Mouse (Mus musculus) bone marrow macrophage, adult 2 months (primary cell): Measurements from ENCODE around the gene Kras. TPM values are rescaled to one million over a fixed set of nuclear protein-coding genes. Genes with fewer than 3 reads are reported as not detected.

Experiments
- H3K27ac ChIP-seq: 2 replicates; pipeline ENCODE4 v1.5.1; 2012; ENCODE audit warnings: low read depth, low read length; ENCODE audit not compliant: insufficient read depth
- H3K4me1 ChIP-seq: 2 replicates; pipeline ENCODE4 v1.6.1; 2012; ENCODE audit warnings: low read length; ENCODE audit not compliant: control insufficient read depth, insufficient read depth
- H3K4me3 ChIP-seq: 2 replicates; pipeline ENCODE4 v1.5.1; 2012; ENCODE audit warnings: mild to moderate bottlenecking, low read length, moderate library complexity; ENCODE audit not compliant: insufficient read depth
- CTCF ChIP-seq: IDR thresholded peaks from 2 replicates; pipeline ENCODE4 v1.5.1; 2012; ENCODE audit warnings: low read depth, mild to moderate bottlenecking, low read length, moderate library complexity
- POLR2A ChIP-seq: IDR thresholded peaks from 2 replicates; pipeline ENCODE4 v1.6.1; 2012; ENCODE audit warnings: mild to moderate bottlenecking, low read depth, low read length, borderline replicate concordance
- polyA plus RNA-seq: library from polyadenylated mRNA; stranded (reverse); fragments of >200 nt; gene quantifications from 2 replicates; pipeline ENCODE4 v1.2.4, GENCODE M21; 2012; ENCODE audit not compliant: missing spikeins, insufficient read depth, insufficient read length

Kras gene
- polyA plus RNA-seq, 1 experiment, result 33.9 TPM

DNA sequence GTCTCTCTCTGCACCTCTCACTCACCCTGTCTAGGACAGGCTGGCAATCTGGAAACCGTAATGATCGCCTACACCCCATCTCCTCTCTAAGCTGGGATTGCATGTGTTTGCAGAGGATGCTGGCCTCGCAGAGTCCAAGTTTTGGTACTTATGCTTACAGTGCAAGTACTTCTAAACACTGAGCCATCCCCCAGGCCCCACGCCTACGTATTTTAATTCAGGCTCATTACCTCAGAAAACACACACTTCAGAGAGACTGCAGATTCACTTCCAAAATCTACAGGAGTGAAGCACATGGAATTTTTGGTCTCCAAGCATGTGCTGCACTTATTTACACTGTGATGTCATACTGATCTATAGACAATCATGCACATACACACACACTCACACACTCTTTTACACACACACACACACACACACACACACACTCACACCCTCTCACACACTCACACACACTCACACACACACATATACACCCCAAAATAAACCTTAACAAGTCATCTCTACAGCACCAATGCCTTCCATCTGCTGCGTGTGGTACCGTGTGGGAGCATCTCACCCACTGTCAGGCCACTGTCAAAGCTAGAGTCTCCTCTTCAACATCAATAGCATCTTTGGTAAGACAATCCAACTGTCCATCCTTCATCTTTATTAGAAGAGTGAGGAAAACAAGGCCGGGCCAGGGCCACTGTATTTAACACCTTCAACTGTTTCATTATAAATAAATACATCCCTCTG lies 51.9 kb downstream of the Kras start:
- H3K27ac ChIP-seq, result no peak overlapping the region
- H3K4me1 ChIP-seq, result peaks cover 5% of the 10 kb centered on the region; the same call in 1 of the 2 replicates
- TF ChIP-seq POLR2A (no peak), CTCF (no peak)
- no peak overlapping the region for H3K4me3 ChIP-seq

- H3K27ac ChIP-seq, result no peak overlapping the region
- peaks cover 6% of the 10 kb centered on the region; the same call in 1 of the 2 replicates for H3K4me1 ChIP-seq
- no peak overlapping the region for H3K4me3 ChIP-seq
- TF ChIP-seq CTCF, result no peak
- no peak for TF ChIP-seq POLR2A
Measured at GRCm38 (mm10) chr6:145193446-145193845, 56.6 kb downstream of the Kras start.

DNA sequence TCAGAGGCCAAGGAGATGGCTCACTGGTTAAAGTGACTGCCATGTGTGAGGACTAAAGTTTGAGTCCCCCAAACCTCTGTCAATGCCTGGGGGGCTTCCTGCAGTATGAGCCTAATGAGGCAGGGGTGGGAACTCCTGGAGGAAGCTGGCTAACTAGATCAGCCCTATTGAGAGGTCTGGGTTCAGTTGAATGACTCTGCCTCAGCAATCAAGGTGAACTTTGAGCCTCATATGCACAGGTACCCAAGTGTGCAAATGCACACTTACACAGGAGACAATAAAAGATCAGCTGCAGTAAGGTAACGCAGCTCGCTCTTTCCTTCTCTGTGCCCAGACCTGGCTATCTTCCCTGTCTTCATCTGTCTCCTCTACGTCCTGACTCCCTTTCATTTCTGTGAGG lies 57.0 kb downstream of the Kras start:
- Histone ChIP-seq H3K4me3 (no peak overlapping the region), H3K27ac (no peak overlapping the region), H3K4me1 (peaks cover 6% of the 10 kb centered on the region; the same call in 1 of the 2 replicates)
- TF ChIP-seq CTCF (no peak), POLR2A (no peak)

- TF ChIP-seq POLR2A, result no peak
- TF ChIP-seq CTCF, result no peak
- Histone ChIP-seq H3K27ac (no peak overlapping the region), H3K4me3 (no peak overlapping the region), H3K4me1 (no peaks in the 10 kb centered on the region)
Measured at GRCm38 (mm10) chr6:145187093-145188088, 62.6 kb downstream of the Kras start.

DNA sequence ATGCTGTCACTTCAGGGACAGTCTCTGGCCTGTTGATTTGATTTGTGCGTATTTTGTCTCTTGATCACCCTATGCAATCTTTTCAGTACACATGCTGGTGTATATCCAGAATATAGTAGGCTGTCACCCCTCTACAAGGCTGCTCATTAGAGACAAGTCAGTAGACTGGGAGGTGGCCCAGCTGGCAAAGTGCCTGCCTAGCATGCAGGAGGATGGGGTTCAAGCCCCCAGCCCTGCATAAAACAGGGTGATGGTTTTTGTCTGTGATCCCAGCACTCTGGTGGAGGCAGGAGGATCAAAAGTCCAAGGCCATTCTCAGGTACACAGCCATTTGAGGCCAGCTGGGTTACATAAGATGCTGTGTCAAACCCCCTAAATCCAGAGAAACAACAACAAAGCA lies 63.9 kb downstream of the Kras start:
- TF ChIP-seq CTCF (no peak), POLR2A (no peak)

GRCm38 (mm10) chr6:145182044-145182443 lies 68.0 kb downstream of the Kras start:
- Histone ChIP-seq H3K4me3 (no peak overlapping the region), H3K27ac (no peak overlapping the region), H3K4me1 (no peaks in the 10 kb centered on the region)
- TF ChIP-seq CTCF (no peak), POLR2A (no peak)

More for the DNA sequence above, 63.9 kb downstream of the Kras start:
- no peak overlapping the region for H3K4me3 ChIP-seq
- H3K27ac ChIP-seq, result no peak overlapping the region
- H3K4me1 ChIP-seq, result no peaks in the 10 kb centered on the region

DNA sequence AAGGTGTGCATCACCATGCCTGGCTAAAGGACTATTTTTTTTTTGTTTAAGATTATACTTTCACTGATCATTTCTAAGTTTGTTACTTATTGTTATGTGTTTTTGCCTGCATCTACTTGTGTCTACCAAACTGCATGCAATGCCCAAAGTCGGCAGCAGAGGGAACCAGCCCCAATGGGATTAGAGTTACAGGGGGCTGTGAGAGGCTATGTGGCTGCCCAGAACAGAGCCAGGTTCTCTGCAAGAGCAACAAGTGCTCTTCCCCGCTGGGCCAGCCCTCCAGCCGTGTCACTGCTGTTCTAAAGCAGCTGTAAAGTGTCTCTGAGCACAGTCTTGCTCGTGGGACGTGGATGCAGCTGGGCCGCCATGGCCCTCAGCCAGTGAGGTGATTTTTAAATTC lies 70.4 kb downstream of the Kras start:
- H3K27ac ChIP-seq, result no peak overlapping the region
- TF ChIP-seq POLR2A (no peak), CTCF (peak; percentile 17; the same call in 1 of the 2 replicates)
- no peak overlapping the region for H3K4me3 ChIP-seq
- H3K4me1 ChIP-seq, result no peaks in the 10 kb centered on the region

- TF ChIP-seq POLR2A, result no peak
- no peak overlapping the region for H3K27ac ChIP-seq
- H3K4me1 ChIP-seq, result no peaks in the 10 kb centered on the region
- H3K4me3 ChIP-seq, result no peak overlapping the region
Measured at GRCm38 (mm10) chr6:145176474-145176873, 73.6 kb downstream of the Kras start.

- TF ChIP-seq CTCF (no peak), POLR2A (no peak)
- no peaks in the 10 kb centered on the region for H3K4me1 ChIP-seq
- no peak overlapping the region for H3K27ac ChIP-seq
- no peak overlapping the region for H3K4me3 ChIP-seq
Measured at GRCm38 (mm10) chr6:145175571-145175981, 74.5 kb downstream of the Kras start.
